Mouse (Mus musculus) C2C12 (cell line): ENCODE measurements around the gene Cask. TPM values are rescaled to one million over a fixed set of nuclear protein-coding genes. Genes with fewer than 3 reads are reported as not detected.

Source experiments
- H3K27me3 ChIP-seq: one replicate; pipeline ENCODE4 v1.6.1; 2011; ENCODE audit not compliant: control insufficient read depth, insufficient read depth, insufficient read length
- H3K36me3 ChIP-seq: one replicate; pipeline ENCODE4 v1.6.1; 2011; ENCODE audit not compliant: control insufficient read depth, insufficient read depth
- H3K4me3 ChIP-seq: one replicate; pipeline ENCODE4 v1.5.1; 2011; ENCODE audit warnings: mild to moderate bottlenecking, control low read depth; ENCODE audit not compliant: poor library complexity, insufficient read depth, severe bottlenecking
- H3K79me2 ChIP-seq: one replicate; pipeline ENCODE4 v1.6.1; 2011; ENCODE audit not compliant: control insufficient read depth, insufficient read depth
- H3K79me3 ChIP-seq: one replicate; pipeline ENCODE4 v1.6.1; 2011; ENCODE audit warnings: low read depth, control low read depth
- H3ac ChIP-seq: one replicate; pipeline ENCODE3; 2011; ENCODE audit warnings: low read depth; ENCODE audit not compliant: control insufficient read depth, insufficient read length
- CEBPB ChIP-seq: IDR thresholded peaks from one replicate; pipeline ENCODE4 v1.6.1; 2011; ENCODE audit warnings: low read depth, mild to moderate bottlenecking, control low read depth, moderate library complexity
- CTCF ChIP-seq: IDR thresholded peaks from one replicate; pipeline ENCODE4 v1.5.1; 2011; ENCODE audit not compliant: control insufficient read depth, insufficient read depth, insufficient read length
- FOSL1 ChIP-seq: IDR thresholded peaks from one replicate; pipeline ENCODE4 v1.8.0; 2011; ENCODE audit warnings: mild to moderate bottlenecking, low read length; ENCODE audit not compliant: poor library complexity, insufficient read depth, severe bottlenecking
- MAX ChIP-seq: IDR thresholded peaks from one replicate; pipeline ENCODE4 v1.6.1; 2011; ENCODE audit warnings: mild to moderate bottlenecking, control low read depth
- MYOD1 ChIP-seq: IDR thresholded peaks from one replicate; pipeline ENCODE4 v1.6.1; 2011; ENCODE audit warnings: low read depth; ENCODE audit not compliant: control insufficient read depth, insufficient read length
- MYOG ChIP-seq: IDR thresholded peaks from one replicate; pipeline ENCODE4 v1.6.1; 2011; ENCODE audit not compliant: control insufficient read depth, insufficient read length; ENCODE audit errors: extremely low read depth
- USF1 ChIP-seq: IDR thresholded peaks from one replicate; pipeline ENCODE4 v1.6.1; 2011; ENCODE audit warnings: low read depth, mild to moderate bottlenecking, control low read depth, moderate library complexity
- polyA plus RNA-seq: library from polyadenylated mRNA; unstranded; fragments of >200 nt; fragmentation: generic; extraction: Trizol; gene quantifications from one replicate; pipeline ENCODE4 v1.2.1, GENCODE M21; 2012; ENCODE audit warnings: missing spikeins

Cask gene
- polyA plus RNA-seq, 1 experiment = 9.2 TPM

DNA sequence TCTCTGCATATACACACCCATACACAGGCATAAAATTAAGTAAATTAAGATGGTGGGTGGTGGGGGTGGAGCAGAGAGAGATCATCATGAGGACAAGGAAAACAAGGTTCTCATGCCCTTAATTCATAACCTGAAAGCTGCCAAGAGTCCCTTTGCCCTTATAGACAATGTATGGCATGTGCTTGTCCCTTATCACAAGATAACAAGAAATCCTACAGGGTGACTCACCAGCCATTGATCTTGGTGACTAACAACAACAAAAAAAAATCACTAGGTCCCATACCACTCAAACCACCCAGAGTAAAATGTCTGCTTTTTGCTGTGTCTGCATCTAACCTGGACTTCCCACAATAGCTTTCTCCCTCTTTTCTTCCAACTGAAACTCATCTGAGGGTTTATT is 366.7 kb downstream of the Cask start:
- TF ChIP-seq USF1 (no peak), FOSL1 (no peak), CEBPB (no peak), MYOD1 (no peak)
- H3K79me3 ChIP-seq = no peaks in the 10 kb centered on the region
- no peaks in the 10 kb centered on the region for H3K27me3 ChIP-seq
- H3K36me3 ChIP-seq = no peaks in the 10 kb centered on the region
- H3K4me3 ChIP-seq = no peak overlapping the region
- no peak overlapping the region for H3ac ChIP-seq
- H3K79me2 ChIP-seq = no peaks in the 10 kb centered on the region

DNA sequence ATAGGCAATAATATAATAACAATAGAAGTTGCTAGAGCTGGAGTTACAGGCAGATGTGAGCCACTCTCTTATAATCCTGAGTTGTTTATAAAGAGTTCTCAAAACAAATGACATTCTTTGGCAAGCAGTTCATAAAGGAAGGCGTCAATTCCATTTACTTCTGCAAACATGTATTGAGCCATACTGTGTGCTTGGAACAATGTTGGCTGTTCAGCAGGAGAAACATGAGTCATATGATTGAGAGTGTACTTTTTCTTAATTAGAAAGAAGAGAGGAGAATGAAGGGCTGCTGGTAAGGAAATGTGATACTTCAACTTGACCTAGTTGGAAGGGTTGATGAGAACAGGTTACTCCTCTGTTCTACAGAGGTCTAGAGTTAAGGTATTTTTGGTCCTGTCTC is 368.6 kb downstream of the Cask start:
- H3ac ChIP-seq = no peak overlapping the region
- no peaks in the 10 kb centered on the region for H3K36me3 ChIP-seq
- no peaks in the 10 kb centered on the region for H3K27me3 ChIP-seq
- H3K79me3 ChIP-seq = no peaks in the 10 kb centered on the region
- no peaks in the 10 kb centered on the region for H3K79me2 ChIP-seq
- H3K4me3 ChIP-seq = no peak overlapping the region
- TF ChIP-seq USF1 (no peak), FOSL1 (no peak), CTCF (no peak), MAX (no peak)

DNA sequence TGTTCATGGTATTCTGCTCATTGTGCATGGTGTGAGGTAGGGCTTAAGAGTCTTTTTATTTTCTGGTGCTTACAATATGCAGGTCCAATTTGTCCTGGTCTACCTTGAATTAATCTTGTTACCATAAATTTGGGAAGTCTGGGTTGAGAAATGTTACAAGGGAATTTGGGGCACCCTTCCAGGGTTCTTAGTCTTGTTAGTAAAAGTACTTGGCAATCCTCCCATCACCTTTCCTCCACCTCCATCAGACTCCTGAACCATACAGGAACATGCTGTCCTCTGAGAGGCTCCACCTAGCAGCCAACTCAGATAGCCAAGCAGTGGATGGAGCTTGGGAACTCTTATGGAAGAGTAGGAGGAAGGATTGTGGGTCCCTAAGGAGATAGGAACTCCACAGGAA is 371.6 kb downstream of the Cask start:
- no peak overlapping the region for H3ac ChIP-seq
- no peaks in the 10 kb centered on the region for H3K36me3 ChIP-seq
- TF ChIP-seq CTCF (no peak), CEBPB (no peak), MYOG (no peak), MYOD1 (no peak), FOSL1 (no peak)
- H3K27me3 ChIP-seq = no peaks in the 10 kb centered on the region
- no peaks in the 10 kb centered on the region for H3K79me2 ChIP-seq
- no peaks in the 10 kb centered on the region for H3K79me3 ChIP-seq
- no peak overlapping the region for H3K4me3 ChIP-seq

DNA sequence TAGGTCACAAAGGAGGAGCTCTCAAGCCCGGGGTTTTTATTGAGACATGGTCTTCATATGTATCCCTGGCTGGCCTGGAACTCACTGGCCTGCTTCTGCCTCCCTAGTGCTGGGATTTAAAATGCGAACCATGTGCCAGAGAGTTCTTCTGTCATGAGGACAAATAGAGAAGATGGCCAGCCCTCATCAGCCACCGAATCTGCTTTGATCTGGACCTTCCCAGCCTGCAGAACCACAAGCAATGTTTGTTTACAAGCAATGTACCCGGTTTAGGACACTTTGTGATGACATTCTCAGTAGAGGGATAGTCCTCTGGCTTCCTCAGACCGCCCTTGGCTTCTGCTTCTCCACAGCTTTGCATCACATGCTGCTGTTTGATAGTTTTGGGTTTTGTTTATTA is 372.9 kb downstream of the Cask start:
- TF ChIP-seq MYOD1 = no peak
- TF ChIP-seq FOSL1 = no peak
- no peak for TF ChIP-seq USF1
- no peak for TF ChIP-seq MAX
- no peak for TF ChIP-seq MYOG
- no peak for TF ChIP-seq CTCF
- no peak for TF ChIP-seq CEBPB
- no peaks in the 10 kb centered on the region for H3K79me2 ChIP-seq
- no peak overlapping the region for H3ac ChIP-seq
- no peaks in the 10 kb centered on the region for H3K79me3 ChIP-seq
- no peak overlapping the region for H3K4me3 ChIP-seq
- no peaks in the 10 kb centered on the region for H3K27me3 ChIP-seq
- no peaks in the 10 kb centered on the region for H3K36me3 ChIP-seq

DNA sequence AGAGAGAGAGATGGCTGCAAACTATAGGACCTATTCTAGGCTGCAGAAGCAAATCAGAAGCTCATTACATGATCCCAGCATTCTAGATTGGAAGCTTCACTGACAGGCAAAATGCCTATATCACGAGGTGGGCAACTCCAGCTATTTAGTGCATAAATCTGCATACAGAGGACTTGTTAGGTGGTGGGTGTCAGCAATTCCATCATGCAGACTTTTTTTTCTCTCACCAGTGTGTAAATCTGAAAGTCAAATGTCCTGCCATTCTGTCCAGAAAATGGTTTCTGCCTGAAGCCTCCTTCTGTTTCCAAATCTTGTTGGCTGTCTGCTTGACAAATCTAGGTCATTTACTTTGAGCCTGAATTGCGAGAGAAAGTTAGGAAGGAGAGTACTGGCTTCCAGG is 373.6 kb downstream of the Cask start:
- TF ChIP-seq FOSL1 (no peak), MYOD1 (no peak), CTCF (no peak), MYOG (no peak), USF1 (no peak), CEBPB (no peak), MAX (no peak)
- no peak overlapping the region for H3K4me3 ChIP-seq
- no peaks in the 10 kb centered on the region for H3K36me3 ChIP-seq
- no peak overlapping the region for H3ac ChIP-seq
- no peaks in the 10 kb centered on the region for H3K79me3 ChIP-seq
- H3K27me3 ChIP-seq = no peaks in the 10 kb centered on the region
- no peaks in the 10 kb centered on the region for H3K79me2 ChIP-seq

DNA sequence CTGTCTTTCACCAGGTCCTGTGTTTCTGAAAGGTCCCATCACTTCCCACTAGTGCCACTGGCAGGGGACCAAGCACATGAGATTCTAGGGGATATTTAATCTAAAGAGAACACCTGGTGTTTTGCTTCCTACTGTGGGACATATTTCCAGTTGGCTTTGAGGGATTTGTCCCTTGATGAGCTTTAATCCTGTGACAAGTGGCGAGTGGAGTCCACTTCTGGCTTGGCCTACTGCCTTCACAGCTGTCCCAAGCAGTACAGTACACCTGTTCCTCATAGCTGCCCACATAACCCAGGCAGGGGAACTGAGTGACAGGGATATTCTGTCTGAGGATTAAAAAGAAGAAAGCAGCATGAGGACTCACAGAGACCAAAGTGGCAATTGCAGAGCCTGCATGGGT is 375.8 kb downstream of the Cask start:
- no peaks in the 10 kb centered on the region for H3K79me2 ChIP-seq
- H3K36me3 ChIP-seq = no peaks in the 10 kb centered on the region
- H3ac ChIP-seq = no peak overlapping the region
- TF ChIP-seq USF1 (no peak), CEBPB (no peak), CTCF (no peak), FOSL1 (no peak)
- no peaks in the 10 kb centered on the region for H3K79me3 ChIP-seq
- H3K4me3 ChIP-seq = no peak overlapping the region
- no peaks in the 10 kb centered on the region for H3K27me3 ChIP-seq
